In genomic region chr12:29655673-29656072, GRCm38 (mm10) we compare ENCODE assay signal across 19 mouse cellular contexts.
A peak's percentile ranks its signal among the peaks of the same experiment; 100 is the strongest.
DNase-seq lines count a peak whose midpoint lies in the region; ATAC-seq lines count a peak whose summit lies in the region.
"Had no signal": no experiment of that assay in that cellular context is flagged by ENCODE, and none has a peak within 500 bp of the region (broad histone marks: within the 10 kb centered on the region; RNA-seq: fewer than 3 reads in every experiment).

No protein-coding gene starts in this region.

- H3K27me3 ChIP-seq in neural tube, embryonic 12.5 days (replicated peaks), result no peaks in the 10 kb centered on the region
- H3K27me3 ChIP-seq in midbrain, embryonic 14.5 days (ENCODE audit: control insufficient read depth, insufficient read depth, low read length), result no peaks in the 10 kb centered on the region
- H3K27me3 ChIP-seq: embryonic facial prominence, embryonic 13.5 days; liver, embryonic 15.5 days had no signal

- H3K9ac ChIP-seq in neural tube, embryonic 12.5 days, result no peak overlapping the region
- peak overlapping the region; percentile 6; the same call in 1 of the 2 replicates for H3K9ac ChIP-seq in midbrain, embryonic 14.5 days (replicated peaks; ENCODE audit: low read length)
- H3K9ac ChIP-seq: embryonic facial prominence, embryonic 13.5 days; limb, embryonic 12.5 days; liver, embryonic 15.5 days had no signal

- 85% methylated on average over 12 of the region's 12 CpGs for WGBS in neural tube, embryonic 12.5 days
- 71% methylated on average over 12 of the region's 12 CpGs for WGBS in midbrain, embryonic 14.5 days

- H3K27ac ChIP-seq in neural tube, embryonic 12.5 days, result peak overlapping the region; percentile 38; the same call in 1 of the 2 replicates
- H3K27ac ChIP-seq in midbrain, embryonic 14.5 days (replicated peaks; ENCODE audit: low read depth, low read length), result peak overlapping the region; percentile 73
- H3K27ac ChIP-seq: embryonic facial prominence, embryonic 13.5 days; limb, embryonic 12.5 days; liver, embryonic 15.5 days had no signal

- no peaks in the 10 kb centered on the region for H3K9me3 ChIP-seq in neural tube, embryonic 12.5 days
- H3K9me3 ChIP-seq in midbrain, embryonic 14.5 days (ENCODE audit: control insufficient read depth, low read length), result no peaks in the 10 kb centered on the region
- H3K9me3 ChIP-seq: embryonic facial prominence, embryonic 13.5 days; limb, embryonic 12.5 days; liver, embryonic 15.5 days had no signal

- peaks cover 24% of the 10 kb centered on the region for H3K4me1 ChIP-seq in neural tube, embryonic 12.5 days
- peaks cover 46% of the 10 kb centered on the region for H3K4me1 ChIP-seq in midbrain, embryonic 14.5 days (ENCODE audit: control insufficient read depth, insufficient read depth, low read length)
- H3K4me1 ChIP-seq: embryonic facial prominence, embryonic 13.5 days; limb, embryonic 12.5 days; liver, embryonic 15.5 days had no signal

- intact Hi-C loops in heart, postnatal 14 days (cut with DNase I), result no loop called here

- no peak overlapping the region for H3K4me2 ChIP-seq in neural tube, embryonic 12.5 days (replicated peaks)
- H3K4me2 ChIP-seq in midbrain, embryonic 14.5 days (ENCODE audit: low read length), result no peak overlapping the region
- H3K4me2 ChIP-seq: embryonic facial prominence, embryonic 13.5 days; limb, embryonic 12.5 days; liver, embryonic 15.5 days had no signal

- peak; percentile 55 for DNase-seq in heart, adult 11 months
- no peak for DNase-seq in heart, postnatal 14 days
- no peak for DNase-seq in neural tube, embryonic 10.5 days (ENCODE audit: extremely low spot score, low spot score)
- no peak for DNase-seq in midbrain, embryonic 14.5 days
- no peak for DNase-seq in cerebellum, postnatal 36 days
- no peak for DNase-seq in adrenal gland, postnatal 10 days
- DNase-seq: cerebellum, adult 11 months; gastrocnemius, postnatal 14 days; kidney, adult 8-10 months; kidney, postnatal 4 days; lung, postnatal 10 days; spleen, adult 18-20 months; thymus, postnatal 36 days had no signal

- no peaks in the 10 kb centered on the region for H3K36me3 ChIP-seq in neural tube, embryonic 12.5 days
- no peaks in the 10 kb centered on the region for H3K36me3 ChIP-seq in midbrain, embryonic 14.5 days (ENCODE audit: control insufficient read depth, insufficient read depth, low read length)
- H3K36me3 ChIP-seq: embryonic facial prominence, embryonic 13.5 days; limb, embryonic 12.5 days; liver, embryonic 15.5 days had no signal

- no peak overlapping the region for H3K4me3 ChIP-seq in neural tube, embryonic 12.5 days
- H3K4me3 ChIP-seq in midbrain, embryonic 14.5 days (replicated peaks; ENCODE audit: low read depth, low read length), result no peak overlapping the region
- H3K4me3 ChIP-seq: embryonic facial prominence, embryonic 13.5 days; limb, embryonic 12.5 days; liver, embryonic 15.5 days had no signal

- no peak for ATAC-seq in neural tube, embryonic 12.5 days (ENCODE audit: low FRiP score, low read depth)
- ATAC-seq in midbrain, embryonic 14.5 days (ENCODE audit: low FRiP score, low TSS enrichment), result 0 out of 2 replicates have a peak, but pooled peaks have one; percentile 9
- ATAC-seq in megakaryocyte-erythroid progenitor cell, adult 5-6 weeks (replicated peaks; ENCODE audit: low FRiP score, low TSS enrichment, poor library complexity, severe bottlenecking), result no peak
- ATAC-seq: Patski had no signal
